Mouse (Mus musculus) neural tube, embryonic 11.5 days (tissue): Measurements from ENCODE around the gene Mrpl3. TPM values are rescaled to one million over a fixed set of nuclear protein-coding genes. Genes with fewer than 3 reads are reported as not detected.
"Not testable (repeated sequence)": the region's sequence is repeated elsewhere in the genome, so short reads cannot be mapped to it uniquely, and the experiment has no call there.

Experiments used
- ATAC-seq: fragments of 200-750 bp; cut with Nextera tagmentation; 2 replicates; pipeline ENCODE4 v1.8.0; 2017; ENCODE audit warnings: moderate number of reproducible peaks, mild to moderate bottlenecking, moderate TSS enrichment, moderate library complexity; ENCODE audit not compliant: insufficient read depth, low FRiP score, low TSS enrichment
- DNase-seq: peaks from one replicate; pipeline ENCODE4 v3.0.0-alpha.2; 2015; ENCODE audit warnings: low spot score
- H3K27ac ChIP-seq: fragments of 300-500 bp; sonication (generic); 2 replicates; pipeline ENCODE4 v1.5.1; 2014; ENCODE audit warnings: low read depth, mild to moderate bottlenecking, low read length
- H3K27me3 ChIP-seq: fragments of 300-500 bp; sonication (generic); 2 replicates; pipeline ENCODE4 v1.6.1; 2014; ENCODE audit warnings: mild to moderate bottlenecking, low read length, mixed read lengths; ENCODE audit not compliant: control insufficient read depth, insufficient read depth
- H3K36me3 ChIP-seq: fragments of 300-500 bp; sonication (generic); 2 replicates; pipeline ENCODE4 v1.6.1; 2014; ENCODE audit warnings: mild to moderate bottlenecking, low read length, moderate library complexity, mixed read lengths; ENCODE audit not compliant: control insufficient read depth, insufficient read depth
- H3K4me1 ChIP-seq: fragments of 300-500 bp; sonication (generic); 2 replicates; pipeline ENCODE4 v1.6.1; 2014; ENCODE audit warnings: low read length, mixed read lengths; ENCODE audit not compliant: control insufficient read depth, insufficient read depth
- H3K4me2 ChIP-seq: fragments of 300-500 bp; sonication (generic); 2 replicates; pipeline ENCODE4 v1.6.1; 2014; ENCODE audit warnings: low read depth, mild to moderate bottlenecking, moderate library complexity
- H3K4me3 ChIP-seq: fragments of 300-500 bp; sonication (generic); 2 replicates; pipeline ENCODE4 v1.5.1; 2014; ENCODE audit warnings: low read depth, low read length
- H3K9ac ChIP-seq: fragments of 300-500 bp; sonication (generic); 2 replicates; pipeline ENCODE4 v1.6.1; 2014; ENCODE audit warnings: mild to moderate bottlenecking, low read length
- H3K9me3 ChIP-seq: fragments of 300-500 bp; sonication (generic); 2 replicates; pipeline ENCODE4 v1.6.1; 2016; ENCODE audit warnings: low read length; ENCODE audit not compliant: control insufficient read depth
- whole genome bisulfite sequencing: fragments of 180-500 bp; shearing (Covaris S2); extraction: QIAGEN DNeasy Blood & Tissue Kit; methylation state at CpG from one replicate; pipeline ENCODE4 v1.1.7; 2014; 5-methylcytosine and 5-hydroxymethylcytosine counted together
- polyA plus RNA-seq: library from polyadenylated mRNA; unstranded; fragments of >200 nt; fragmentation: Nextera tagmentation; extraction: Ambion mirVana; gene quantifications from 2 replicates; pipeline ENCODE4 v1.2.1, GENCODE M21; 2014

The Mrpl3 gene
- polyA plus RNA-seq, 1 experiment from 2014 or later, result 123 TPM

- 68% methylated on average over 15 of the region's 15 CpGs for WGBS
- ATAC-seq, result no peak
- DNase-seq, result no peak
- no peak overlapping the region for H3K4me3 ChIP-seq
- no peak overlapping the region for H3K9ac ChIP-seq
- H3K9me3 ChIP-seq, result no peaks in the 10 kb centered on the region
- H3K4me1 ChIP-seq, result peaks cover 2% of the 10 kb centered on the region; the same call in 1 of the 2 replicates
- H3K27ac ChIP-seq, result no peak overlapping the region
- no peaks in the 10 kb centered on the region for H3K27me3 ChIP-seq
- H3K4me2 ChIP-seq, result no peak overlapping the region
- H3K36me3 ChIP-seq, result no peaks in the 10 kb centered on the region
Measured at GRCm38 (mm10) chr9:105100807-105101570, 48.0 kb downstream of the Mrpl3 start.

GRCm38 (mm10) chr9:105101911-105102310 is 48.9 kb downstream of the Mrpl3 start:
- Histone ChIP-seq H3K27me3 (no peaks in the 10 kb centered on the region), H3K27ac (no peak overlapping the region), H3K4me1 (peaks cover 2% of the 10 kb centered on the region; the same call in 1 of the 2 replicates), H3K9me3 (no peaks in the 10 kb centered on the region), H3K9ac (no peak overlapping the region), H3K36me3 (no peaks in the 10 kb centered on the region), H3K4me3 (no peak overlapping the region), H3K4me2 (no peak overlapping the region)
- no peak for DNase-seq
- 70% methylated on average over 1 of the region's 1 CpGs for WGBS
- ATAC-seq, result no peak

- no peaks in the 10 kb centered on the region for H3K27me3 ChIP-seq
- H3K27ac ChIP-seq, result no peak overlapping the region
- H3K9me3 ChIP-seq, result no peaks in the 10 kb centered on the region
- H3K9ac ChIP-seq, result no peak overlapping the region
- H3K4me3 ChIP-seq, result no peak overlapping the region
- H3K4me1 ChIP-seq, result no peaks in the 10 kb centered on the region
- DNase-seq, result no peak
- no peak overlapping the region for H3K4me2 ChIP-seq
- no peak for ATAC-seq
- H3K36me3 ChIP-seq, result no peaks in the 10 kb centered on the region
- WGBS, result 93% methylated on average over 5 of the region's 5 CpGs
Measured at GRCm38 (mm10) chr9:105103893-105104292, 50.9 kb downstream of the Mrpl3 start.

- H3K4me1 ChIP-seq, H3K4me3 ChIP-seq, ATAC-seq, H3K27ac ChIP-seq, H3K36me3 ChIP-seq, H3K27me3 ChIP-seq, H3K9ac ChIP-seq, H3K9me3 ChIP-seq, H3K4me2 ChIP-seq, DNase-seq: not testable (repeated sequence)
- WGBS, result 80% methylated on average over 3 of the region's 3 CpGs
Measured at GRCm38 (mm10) chr9:105125206-105125605, 72.2 kb downstream of the Mrpl3 start.

Other genes with a start within 250 kb of the Mrpl3 start
- gene Nudt16, start 78.6 kb downstream of the Mrpl3 start, polyA plus RNA-seq, result 16.2 and 16.8 TPM in 2 replicates
- gene 1700080E11Rik, start 91.9 kb downstream of the Mrpl3 start, polyA plus RNA-seq, result not detected in 2 replicates